Mouse (Mus musculus) CH12F3 (cell line): ENCODE measurements around the gene Ankfn1.

Experiments
- in situ Hi-C: fragments of 300-500 bp; cut with MboI; formaldehyde crosslinking; loops from 2 replicates; pipeline ENCODE4 v1.14.3; 2020; ENCODE audit warnings: low sequenced_read_pairs

The Ankfn1 gene

GRCm38 (mm10) chr11:89777431-89777830 is at the start of gene Ankfn1:
Ankfn1 (minus strand) TSS chr11:89777653.
- in situ Hi-C loops: no loop called here

GRCm38 (mm10) chr11:89823661-89824446 is 46.4 kb upstream of the Ankfn1 start:
- in situ Hi-C loops: no loop called here

DNA sequence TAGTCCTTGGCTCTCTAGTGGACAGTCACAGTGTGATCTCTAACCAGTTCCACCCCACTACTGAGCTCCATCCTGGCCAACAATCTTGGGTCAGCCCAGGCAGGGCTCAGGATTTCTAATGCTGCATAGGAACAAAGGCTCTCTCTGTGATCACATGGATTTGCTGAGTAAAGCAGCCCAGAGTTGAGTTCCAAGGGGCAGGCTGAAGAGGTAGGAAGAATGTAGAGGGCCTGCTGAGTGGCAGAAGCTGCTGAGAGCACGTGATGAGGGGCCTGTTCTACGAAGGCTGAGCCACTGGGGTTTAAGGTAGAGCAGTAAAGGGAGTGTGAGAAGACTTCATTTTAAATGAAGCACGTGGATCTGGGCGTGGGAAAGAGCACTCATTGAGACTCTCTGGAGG is 41.1 kb upstream of the Ankfn1 start:
- in situ Hi-C loops: no loop called here

GRCm38 (mm10) chr11:89811403-89811802 is 34.0 kb upstream of the Ankfn1 start:
- in situ Hi-C loops: no loop called here

- in situ Hi-C loops: no loop called here
Measured at GRCm38 (mm10) chr11:89807998-89808397, 30.5 kb upstream of the Ankfn1 start.

DNA sequence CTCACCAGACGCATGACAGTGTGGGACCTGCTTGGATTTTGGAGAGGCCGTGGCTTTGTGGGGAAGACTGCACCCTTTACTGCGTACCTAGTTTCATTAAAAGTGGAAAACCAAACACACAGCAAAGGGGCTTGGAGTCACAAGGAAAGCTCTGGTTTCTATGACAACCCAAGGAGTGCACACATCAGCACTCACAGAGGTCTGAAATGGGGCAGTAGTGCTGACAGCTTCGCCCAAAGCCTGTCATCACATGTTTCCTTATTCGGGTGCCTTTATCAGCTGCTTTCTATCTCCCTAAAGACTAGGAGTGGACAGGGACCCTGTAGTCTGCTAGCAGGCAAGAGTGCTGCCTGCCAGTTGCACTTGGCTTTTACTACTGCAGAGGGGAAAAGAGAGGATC is 27.4 kb upstream of the Ankfn1 start:
- in situ Hi-C loops: no loop called here

GRCm38 (mm10) chr11:89803974-89804373 is 26.5 kb upstream of the Ankfn1 start:
- in situ Hi-C loops: no loop called here

- in situ Hi-C loops: no loop called here
Measured at GRCm38 (mm10) chr11:89792709-89793108, 15.3 kb upstream of the Ankfn1 start.

- in situ Hi-C loops: no loop called here
Measured at GRCm38 (mm10) chr11:89776070-89776469, 1.4 kb downstream of the Ankfn1 start.

DNA sequence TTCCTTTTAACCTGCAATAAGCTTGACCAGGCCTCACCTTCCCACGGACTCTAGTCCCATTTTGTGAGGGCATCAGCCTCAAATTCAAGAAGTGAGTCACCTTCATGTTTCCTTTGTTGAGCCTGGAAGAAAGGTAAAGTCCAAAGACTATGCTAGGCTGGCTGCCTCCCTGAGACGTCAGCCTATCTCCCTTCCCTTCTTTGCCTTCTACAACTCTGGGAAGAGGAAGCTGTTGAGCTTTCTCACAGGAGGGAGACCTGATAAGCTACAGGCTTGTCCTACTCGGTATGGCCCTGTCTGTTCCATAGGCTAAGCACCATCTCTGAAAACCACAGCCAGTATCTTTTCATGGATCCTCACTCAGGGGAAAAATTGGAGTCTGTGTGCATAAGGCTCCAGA is 2.5 kb downstream of the Ankfn1 start:
- in situ Hi-C loops: no loop called here

- in situ Hi-C loops: no loop called here
Measured at GRCm38 (mm10) chr11:89772941-89773340, 4.5 kb downstream of the Ankfn1 start.

GRCm38 (mm10) chr11:89765770-89766148 is 11.7 kb downstream of the Ankfn1 start:
- in situ Hi-C loops: no loop called here

DNA sequence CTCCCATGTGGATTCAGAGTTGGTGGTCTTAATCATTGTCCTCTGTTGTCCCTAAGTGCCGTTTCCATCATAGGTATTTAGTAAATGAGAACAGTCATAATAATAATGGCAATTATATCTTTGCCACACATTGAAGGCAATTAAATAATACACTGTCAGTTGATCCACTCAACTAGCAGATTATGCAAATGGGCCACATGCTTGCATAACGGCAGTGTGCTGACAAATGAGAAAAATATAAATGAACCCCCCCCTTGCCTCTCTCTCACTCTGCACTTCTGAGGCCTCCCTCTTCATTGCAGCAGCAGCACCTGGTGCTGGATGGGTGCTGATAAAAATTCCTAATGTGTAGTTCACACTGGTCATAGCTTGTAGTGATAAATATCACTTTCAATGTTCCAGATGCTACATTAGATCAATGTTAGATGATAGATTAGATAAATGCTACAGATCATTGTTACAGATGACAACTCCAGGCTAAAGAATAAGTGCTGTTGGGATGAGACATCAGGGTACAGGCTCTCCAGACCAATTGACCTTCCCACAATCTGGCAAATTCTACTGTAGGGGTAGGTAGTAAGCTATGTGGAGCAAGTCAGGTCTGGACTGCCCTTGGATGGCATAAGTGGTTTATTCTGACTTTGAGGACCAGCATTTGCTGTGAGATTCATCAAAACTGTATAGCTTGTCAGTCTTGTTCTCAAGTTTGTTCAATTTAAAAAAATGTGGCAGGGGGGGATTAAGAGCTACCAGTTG is 12.3 kb downstream of the Ankfn1 start:
- in situ Hi-C loops: no loop called here

- in situ Hi-C loops: no loop called here
Measured at GRCm38 (mm10) chr11:89733973-89734693, 43.3 kb downstream of the Ankfn1 start.

DNA sequence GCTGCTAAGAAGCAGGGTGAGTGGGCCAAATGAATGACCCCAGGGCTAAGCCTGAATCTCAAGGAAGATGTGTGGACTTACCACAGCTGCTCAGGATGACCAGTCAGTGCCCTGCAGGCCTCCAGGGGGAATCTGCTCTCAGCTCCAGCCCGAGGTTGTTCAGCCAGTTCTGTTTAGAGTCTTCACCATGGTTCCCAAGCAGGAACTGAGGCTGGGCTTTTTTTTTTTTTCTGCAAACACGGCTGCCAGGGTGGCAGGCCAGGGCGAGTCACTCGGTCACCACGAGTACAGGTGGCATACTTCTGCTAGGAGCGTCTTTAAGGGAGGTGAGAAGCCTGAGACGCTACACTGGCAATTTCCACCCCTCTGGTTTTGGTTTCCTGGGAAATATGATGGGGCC is 43.9 kb downstream of the Ankfn1 start:
- in situ Hi-C loops: no loop called here

- in situ Hi-C loops: loop anchor here (10.0 to 25.0 kb wide), 2 partner anchors 176 to 559 kb away; no protein-coding TSS in a partner anchor
Measured at GRCm38 (mm10) chr11:89720847-89721246, 56.6 kb downstream of the Ankfn1 start.

GRCm38 (mm10) chr11:89718491-89718982 is 58.9 kb downstream of the Ankfn1 start:
- in situ Hi-C loops: loop anchor here (25.0 kb wide), 1 partner anchor 556 kb away; no protein-coding TSS in a partner anchor

GRCm38 (mm10) chr11:89716351-89716750 is 61.1 kb downstream of the Ankfn1 start:
- in situ Hi-C loops: loop anchor here (25.0 kb wide), 1 partner anchor 554 kb away; no protein-coding TSS in a partner anchor

GRCm38 (mm10) chr11:89708526-89708925 is 68.9 kb downstream of the Ankfn1 start:
- in situ Hi-C loops: loop anchor here (25.0 kb wide), 1 partner anchor 546 kb away; no protein-coding TSS in a partner anchor

DNA sequence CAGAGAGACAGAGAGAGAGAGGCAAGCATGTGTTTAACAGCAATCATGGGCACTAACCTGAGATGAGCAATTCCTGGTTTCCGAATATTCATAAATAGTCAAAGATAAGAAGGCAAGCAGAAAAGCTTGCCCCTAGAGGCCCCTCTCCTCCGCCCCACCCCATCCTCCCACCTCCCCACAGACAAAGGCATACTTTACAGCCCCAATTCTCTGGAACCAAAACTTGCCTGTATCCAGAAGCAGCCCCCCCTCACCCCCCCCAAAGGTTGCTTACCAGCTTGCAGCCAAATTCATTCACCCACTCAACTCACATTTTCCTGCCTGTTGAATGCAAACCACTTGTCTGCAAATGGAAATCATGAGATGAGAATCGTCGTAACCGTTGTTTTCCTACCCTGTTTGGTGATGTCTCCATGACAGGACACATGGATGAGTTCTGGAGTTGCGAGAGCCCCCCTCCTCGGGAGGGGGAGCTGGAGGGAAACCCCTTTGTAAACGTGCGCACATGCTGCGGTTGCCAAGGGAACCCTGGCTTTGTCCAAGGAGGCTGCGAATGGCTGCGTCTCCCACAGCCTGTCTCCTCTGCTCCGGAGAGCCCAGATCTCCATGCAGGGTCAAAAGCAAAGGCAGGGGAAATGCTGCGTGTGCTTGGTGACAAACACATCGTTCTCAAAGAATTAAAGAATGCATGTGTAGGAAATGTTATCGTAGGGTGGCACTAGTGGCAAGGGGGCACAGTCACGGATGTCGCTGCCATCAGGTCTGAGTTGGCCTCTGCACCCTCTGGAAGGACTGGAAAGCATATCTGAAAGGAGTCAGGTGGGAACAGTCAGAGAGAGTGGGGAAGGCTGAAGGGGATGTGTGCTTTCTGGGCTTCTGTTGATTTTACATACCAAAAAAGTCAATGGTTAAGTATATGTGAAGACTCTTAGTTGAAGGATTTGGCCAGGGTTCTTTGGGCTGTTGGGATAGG is 80.7 kb downstream of the Ankfn1 start:
- in situ Hi-C loops: no loop called here
